Mouse (Mus musculus) granulocyte monocyte progenitor cell, adult 5-6 weeks (primary cell): ENCODE measurements around the gene Hs3st6. TPM values are rescaled to one million over a fixed set of nuclear protein-coding genes. Genes with fewer than 3 reads are reported as not detected.

Source experiments
- ATAC-seq: replicated peaks from 2 replicates; pipeline ENCODE4 v1.8.0; 2016; ENCODE audit warnings: mild to moderate bottlenecking, moderate TSS enrichment, inconsistent platforms; ENCODE audit not compliant: poor library complexity, severe bottlenecking
- total RNA-seq, 2 experiments: library from RNA; stranded (forward) in 1 of 2; stranded (reverse) in 1 of 2; fragments of 200-712, 200-1000 nt in 1 of 2; fragments of >200 nt in 1 of 2; fragmentation: Nextera tagmentation in 1 of 2; gene quantifications; 2 replicates each; pipeline ENCODE4 v1.2.3; 2014 to 2017

The Hs3st6 gene
- total RNA-seq, 2 experiments from 2014 or later, result not detected

DNA sequence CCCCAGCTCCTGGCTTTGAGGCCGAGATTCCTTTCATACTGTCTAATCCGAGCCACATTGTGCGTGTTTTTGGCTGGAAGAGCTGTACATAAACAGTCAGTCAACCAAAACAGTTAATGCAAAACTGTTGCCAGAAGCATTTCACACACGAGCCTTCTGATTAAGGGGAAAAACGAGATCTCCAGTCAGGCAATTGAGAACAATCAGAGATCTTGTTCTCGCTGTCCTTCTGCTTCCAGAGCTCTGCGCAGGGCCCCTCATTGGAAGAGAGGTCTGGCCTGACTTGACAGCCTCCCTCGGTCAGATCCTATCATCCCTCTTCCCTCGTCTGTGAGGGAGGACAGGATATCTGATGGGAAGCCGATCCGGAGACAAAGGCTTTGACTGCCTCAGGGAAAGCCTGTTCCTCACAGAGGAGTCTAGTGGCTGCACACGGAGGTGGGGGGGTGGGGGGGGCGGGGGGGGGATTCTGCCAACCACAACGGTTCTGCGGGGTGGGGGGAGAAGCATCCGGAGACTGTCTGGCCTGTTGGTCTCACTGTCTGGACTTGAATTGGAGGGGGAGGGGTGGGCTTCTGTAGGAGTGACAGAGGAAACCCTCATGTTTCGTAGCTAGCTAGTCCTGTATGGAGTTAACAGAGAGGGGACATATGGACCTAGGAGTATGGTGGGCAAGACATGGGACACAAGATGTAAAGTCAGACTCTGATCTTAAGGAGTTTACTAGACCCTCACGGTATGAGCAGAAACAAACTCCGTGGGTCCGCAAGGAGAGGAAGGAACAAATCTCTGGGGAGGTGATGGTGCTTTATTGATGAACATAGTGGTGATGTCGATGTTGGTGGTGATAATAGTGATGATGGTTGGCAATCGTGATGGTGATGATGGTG is 12.5 kb downstream of the Hs3st6 start:
- no peak for ATAC-seq

DNA sequence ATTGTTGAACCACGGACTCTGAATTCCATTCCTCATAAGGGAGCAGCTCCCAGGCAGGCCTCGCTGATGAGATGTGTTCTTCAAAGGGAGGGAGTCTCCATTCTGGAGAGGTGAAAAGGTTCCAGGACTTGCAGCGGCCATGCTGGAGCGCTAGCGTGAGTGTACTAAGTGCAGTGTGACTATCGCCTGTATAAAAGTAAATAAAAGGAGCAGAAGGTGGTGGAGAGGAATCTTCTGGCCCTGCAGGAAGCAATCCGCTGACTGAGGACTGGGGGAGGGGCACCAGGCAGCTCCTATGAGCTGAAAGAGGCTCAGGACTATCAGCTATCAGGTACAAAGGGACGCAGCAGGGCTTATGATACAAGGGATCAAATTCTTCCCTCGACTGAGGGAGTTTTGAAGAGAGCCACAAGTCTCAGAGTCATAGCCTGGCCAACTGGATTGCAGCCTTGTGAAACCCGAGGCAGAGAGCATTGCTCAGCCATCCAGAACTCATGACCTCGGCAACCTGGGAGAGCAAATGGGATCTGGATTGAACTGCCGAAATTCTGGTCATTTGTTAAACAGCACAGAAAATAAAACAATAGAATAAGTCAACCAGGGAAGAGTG is 13.6 kb downstream of the Hs3st6 start:
- no peak for ATAC-seq

DNA sequence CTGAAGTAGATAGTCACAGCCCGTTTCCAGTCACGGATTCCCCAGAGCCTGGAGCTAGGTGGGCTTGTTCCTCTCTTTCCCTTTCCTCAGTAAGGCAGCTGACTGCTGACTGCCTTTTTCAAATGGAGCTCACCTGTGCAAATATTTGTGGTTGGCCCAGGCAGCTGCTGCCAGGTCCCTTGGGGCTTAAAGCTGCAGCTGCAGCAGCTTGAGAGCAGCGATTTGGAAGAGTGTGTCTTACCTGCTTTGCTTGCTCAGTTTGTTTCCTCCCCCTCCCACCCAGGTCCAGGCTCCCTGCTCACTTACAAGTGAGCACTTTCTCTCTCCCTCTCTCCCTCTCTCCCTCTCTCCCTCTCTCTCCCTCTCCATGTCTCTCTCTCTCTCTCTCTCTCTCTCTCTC is 16.4 kb downstream of the Hs3st6 start:
- no peak for ATAC-seq

DNA sequence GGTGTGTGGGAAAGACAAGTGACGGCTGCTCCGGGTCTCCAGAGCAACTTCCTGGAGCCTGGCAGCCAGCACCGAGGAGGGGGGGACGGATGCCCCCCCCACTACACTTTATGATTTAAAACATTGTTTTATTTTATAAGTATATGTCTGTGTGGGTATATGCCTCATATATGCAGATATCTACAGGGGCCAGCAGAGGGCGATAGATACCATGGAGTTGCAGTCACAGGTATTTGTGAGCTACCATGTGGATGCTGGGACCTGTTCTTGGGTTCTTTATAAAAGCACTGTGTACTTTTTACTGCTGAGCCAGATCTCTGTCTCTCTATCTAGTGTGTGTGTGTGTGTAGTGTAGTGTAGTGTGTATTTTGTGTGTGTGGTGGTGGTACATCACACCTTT is 20.5 kb downstream of the Hs3st6 start:
- ATAC-seq, result no peak; the same call in 1 of the 2 replicates

DNA sequence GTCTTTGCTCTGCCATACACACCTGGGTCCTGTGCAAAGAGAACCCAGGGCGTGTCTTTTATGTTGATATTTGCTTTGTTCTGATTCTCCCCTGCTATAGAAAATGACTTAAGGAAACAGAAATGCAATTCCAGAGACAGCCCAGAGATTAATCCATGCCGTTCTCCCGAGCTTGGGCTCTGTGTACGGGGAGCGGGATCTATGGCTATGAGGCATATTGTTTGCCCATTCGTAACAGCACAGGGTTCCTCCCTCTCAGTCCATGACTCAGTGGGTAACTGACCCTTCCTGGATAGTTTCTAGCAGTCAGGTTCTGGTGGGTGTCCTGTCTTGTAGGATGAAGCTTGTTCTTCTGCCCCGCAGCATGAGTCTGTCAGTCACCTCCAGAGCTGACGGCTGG is 22.4 kb downstream of the Hs3st6 start:
- no peak for ATAC-seq

DNA sequence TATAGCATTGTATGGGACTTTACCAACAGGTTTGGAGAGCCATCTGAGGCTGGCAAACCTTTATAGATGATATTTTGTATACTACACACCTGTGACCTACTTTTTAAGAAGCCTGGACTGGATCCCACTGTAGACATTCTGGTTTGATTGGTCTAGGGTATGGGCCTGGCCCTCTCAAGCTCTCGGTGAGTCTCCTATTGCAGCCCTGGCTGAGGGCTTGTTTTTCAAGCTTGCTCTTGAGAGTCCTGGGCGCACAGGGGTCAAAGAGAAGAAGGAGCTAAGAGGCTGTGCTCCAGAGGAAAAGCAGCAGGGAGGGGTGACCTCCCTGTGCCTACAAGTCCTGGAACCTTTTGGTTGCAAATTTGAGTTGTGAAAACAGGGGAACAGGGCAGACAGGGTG is 24.3 kb downstream of the Hs3st6 start:
- ATAC-seq, result no peak

DNA sequence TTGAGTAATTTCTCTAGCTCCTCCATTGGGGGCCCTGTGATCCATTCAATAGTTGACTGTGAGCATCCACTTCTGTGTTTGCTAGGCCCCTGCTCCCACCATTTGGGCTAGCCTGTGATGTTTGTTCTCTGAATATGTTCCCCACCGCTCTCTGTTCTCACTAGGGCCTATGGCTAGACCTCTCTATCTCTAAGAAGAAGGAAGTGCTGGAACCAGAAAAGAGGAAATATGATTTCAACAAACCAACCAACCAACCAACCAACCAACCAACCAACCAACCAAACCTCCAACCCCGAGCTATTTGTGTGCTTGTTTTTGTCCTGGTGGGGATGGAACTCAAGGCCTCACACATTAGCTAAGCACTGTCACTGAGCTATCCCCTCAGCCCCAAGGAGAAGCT is 28.0 kb downstream of the Hs3st6 start:
- peak; percentile 68 for ATAC-seq

DNA sequence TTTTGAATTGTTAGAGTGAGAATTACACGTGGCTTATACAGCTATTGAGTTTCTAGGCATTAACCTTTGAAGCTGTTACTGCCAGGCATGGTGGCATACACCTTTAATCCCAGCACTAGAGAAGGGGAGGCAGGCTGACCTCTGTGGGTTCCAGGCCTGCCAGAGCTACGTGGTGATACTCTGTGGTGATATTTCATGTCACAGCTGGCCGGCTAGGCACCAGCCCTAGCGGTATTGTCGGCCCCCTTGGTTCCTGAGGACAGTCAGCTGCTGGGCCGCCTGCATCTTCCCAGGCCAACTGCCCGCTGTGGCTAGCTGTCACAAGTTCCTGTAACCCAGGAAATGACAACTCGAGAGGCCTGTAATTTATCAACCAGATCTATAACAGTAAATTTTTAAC is 39.4 kb downstream of the Hs3st6 start:
- ATAC-seq, result no peak; the same call in 1 of the 2 replicates

DNA sequence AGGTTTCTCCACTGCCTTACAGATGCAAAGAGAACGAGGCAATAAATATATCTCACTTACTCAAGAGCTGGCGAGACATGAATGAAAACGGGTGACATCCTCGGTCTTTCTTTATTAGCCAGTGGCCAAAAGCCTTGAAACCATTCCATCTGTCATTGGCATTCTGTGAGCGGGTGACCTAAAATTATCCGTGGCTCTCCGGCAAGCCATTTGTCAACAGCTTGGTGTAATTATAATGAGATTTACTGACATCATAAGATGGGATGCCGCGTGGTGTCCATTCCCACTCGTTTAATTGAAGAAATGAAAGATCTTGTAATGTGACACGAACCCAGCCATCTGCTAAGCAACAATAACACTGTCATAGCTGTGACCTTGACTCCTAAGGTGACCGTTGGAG is 42.0 kb downstream of the Hs3st6 start:
- no peak for ATAC-seq

DNA sequence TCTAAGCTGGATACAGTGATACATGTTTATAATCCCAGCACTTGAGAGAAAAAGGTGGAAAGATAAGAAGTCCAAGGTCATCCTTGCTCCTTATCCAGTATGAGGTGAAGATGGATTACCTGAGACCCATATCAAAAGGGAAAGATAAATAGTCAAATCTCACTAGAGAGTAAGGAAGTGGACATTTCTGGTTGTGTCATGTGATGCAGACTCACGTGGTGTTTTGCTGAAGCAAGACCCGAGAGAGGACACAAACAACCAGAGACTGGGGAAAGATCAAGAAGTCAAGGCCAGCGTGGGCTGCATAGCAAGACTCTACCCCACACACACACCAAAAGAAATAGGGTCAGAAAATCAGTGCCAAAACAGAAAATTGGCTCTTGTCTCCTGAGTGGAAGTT is 44.2 kb downstream of the Hs3st6 start:
- ATAC-seq, result no peak

DNA sequence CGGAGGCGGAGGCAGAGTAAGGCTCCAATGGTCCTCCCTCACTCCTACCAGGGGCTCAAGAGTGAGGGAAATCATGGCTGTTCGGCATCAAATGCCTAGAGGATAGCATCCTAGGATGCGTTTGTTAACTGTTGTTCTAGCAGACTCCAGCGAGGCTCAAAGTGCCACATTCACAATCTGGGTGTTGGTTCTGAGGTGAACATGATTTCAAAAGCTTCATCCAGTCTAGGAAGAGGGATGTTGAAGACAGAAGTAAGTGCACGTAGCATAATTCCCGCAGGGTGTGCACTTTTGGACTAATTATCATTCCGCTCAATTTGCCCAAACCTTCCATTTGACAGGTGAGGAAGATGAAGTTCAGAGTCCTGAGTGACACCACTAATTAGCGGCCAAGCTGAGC is 45.4 kb downstream of the Hs3st6 start:
- ATAC-seq, result no peak

DNA sequence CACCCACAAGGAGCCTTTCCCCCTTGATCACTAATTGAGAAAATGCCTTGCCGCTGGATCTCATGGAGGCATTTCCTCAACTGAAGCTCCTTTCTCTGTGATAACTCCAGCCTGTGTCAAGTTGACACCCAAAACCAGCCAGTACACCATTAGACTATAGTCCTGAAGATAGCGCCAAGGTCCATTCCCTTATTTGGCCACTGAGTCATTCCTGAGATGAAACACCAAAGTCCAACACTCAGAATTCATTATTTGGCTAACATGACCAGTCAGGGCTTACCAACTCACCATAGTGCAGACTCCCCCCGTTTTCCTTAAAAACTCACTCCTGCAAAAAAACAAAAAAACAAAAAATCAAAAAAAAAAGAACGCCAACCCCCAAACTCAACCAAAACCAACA is 46.7 kb downstream of the Hs3st6 start:
- no peak for ATAC-seq

DNA sequence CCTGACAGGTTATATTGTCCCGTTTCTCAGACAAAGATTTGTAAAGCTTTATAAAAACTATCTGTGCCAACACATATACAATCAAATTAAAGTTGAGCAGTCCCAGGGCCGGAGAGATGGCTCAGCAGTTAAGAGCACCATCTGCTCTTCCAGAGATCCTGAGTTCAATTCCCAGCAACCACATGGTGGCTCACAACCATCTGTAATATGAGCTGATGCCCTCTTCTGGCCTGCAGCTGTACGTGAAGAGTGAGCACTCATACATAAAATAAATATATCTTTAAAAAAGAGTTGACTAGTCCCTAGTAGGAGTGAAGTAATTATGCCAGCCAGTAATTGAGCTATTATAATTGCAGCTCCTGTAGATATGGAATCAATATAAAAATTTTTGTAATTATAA is 47.7 kb downstream of the Hs3st6 start:
- no peak for ATAC-seq

DNA sequence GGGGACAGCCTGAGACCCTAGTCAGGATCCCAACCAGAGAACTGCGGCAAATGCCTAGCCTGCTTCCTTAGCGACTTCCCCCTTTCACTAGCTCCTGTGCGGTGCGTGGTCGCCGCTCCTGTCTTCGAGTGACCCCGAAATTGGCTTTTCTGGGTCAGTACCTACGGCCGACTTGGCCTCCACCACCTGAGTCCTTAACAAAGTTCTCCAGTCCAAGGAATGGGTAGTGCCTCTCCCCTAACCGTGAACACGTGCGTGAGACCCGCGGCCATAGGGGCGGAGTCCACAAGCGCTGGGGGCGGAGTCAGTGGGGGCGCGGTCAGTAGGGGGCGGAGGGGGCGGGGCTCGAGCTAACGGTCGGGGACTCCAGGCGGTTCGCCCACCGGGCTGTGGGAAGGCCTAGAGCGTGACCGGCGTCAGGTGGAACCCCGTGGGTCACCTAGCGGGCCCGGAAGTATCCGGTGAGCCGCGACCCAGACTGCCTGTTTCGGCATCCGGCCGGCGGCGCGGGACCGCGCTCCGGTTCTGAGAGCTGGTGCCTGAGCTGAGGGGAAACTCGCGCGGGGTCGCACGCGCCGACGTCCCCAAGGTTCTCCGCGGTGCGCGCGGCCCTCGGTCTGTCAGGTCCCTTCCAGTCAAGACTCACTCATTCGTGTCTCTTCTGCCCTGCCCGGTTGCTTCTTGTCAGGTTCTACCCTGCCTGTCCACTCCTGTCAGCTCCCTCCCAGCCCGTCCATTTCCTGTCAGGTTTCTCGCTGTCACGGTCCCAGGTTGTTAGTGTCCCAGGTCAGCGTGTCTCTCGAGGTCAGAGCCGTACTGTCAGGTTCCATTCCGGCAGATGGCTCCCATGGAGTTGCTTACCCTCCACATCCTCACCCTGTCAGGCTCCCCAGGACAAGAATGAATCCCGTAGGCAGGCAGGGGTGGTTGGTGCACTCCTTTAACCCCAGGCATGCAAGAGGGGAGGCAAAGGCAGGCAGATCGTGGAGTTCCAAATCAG is 51.5 kb downstream of the Hs3st6 start, which contains the start of gene Meiob:
Gene Meiob, plus strand, starts transcription at position 338 of the 1,000 bp plus-strand sequence.
- ATAC-seq, result peak; percentile 94

Other genes starting within 250 kb of the Hs3st6 start
- 83.9 and 102 TPM in 2 replicates for gene Traf7, start 225.1 kb upstream of the Hs3st6 start, total RNA-seq (2014; fragmentation: Nextera tagmentation)
- gene Traf7, start 225.1 kb upstream of the Hs3st6 start, total RNA-seq (2017), result 61.5 and 104 TPM in 2 replicates
- gene Rab26, start 218.8 kb upstream of the Hs3st6 start, total RNA-seq (2014; fragmentation: Nextera tagmentation), result 0.77 TPM in 1 of 2 replicates, not detected in the other
- 1.1 TPM in 1 of 2 replicates, not detected in the other for gene Rab26, start 218.8 kb upstream of the Hs3st6 start, total RNA-seq (2017)
- gene Pkd1, start 203.2 kb upstream of the Hs3st6 start, total RNA-seq (2014; fragmentation: Nextera tagmentation), result 18.9 and 19.0 TPM in 2 replicates
- gene Pkd1, start 203.2 kb upstream of the Hs3st6 start, total RNA-seq (2017), result 5.9 and 9.1 TPM in 2 replicates
- gene Tsc2, start 120.4 kb upstream of the Hs3st6 start, total RNA-seq (2014; fragmentation: Nextera tagmentation), result 61.9 and 83.7 TPM in 2 replicates
- 25.1 and 41.3 TPM in 2 replicates for gene Tsc2, start 120.4 kb upstream of the Hs3st6 start, total RNA-seq (2017)
- 7.1 and 15.7 TPM in 2 replicates for gene Nthl1, start 120.3 kb upstream of the Hs3st6 start, total RNA-seq (2014; fragmentation: Nextera tagmentation)
- gene Nthl1, start 120.3 kb upstream of the Hs3st6 start, total RNA-seq (2017), result 11.8 and 13.7 TPM in 2 replicates
- 0.45 and 1.0 TPM in 2 replicates for gene Slc9a3r2, start 102.7 kb upstream of the Hs3st6 start, total RNA-seq (2014; fragmentation: Nextera tagmentation)
- 1.8 and 3.0 TPM in 2 replicates for gene Slc9a3r2, start 102.7 kb upstream of the Hs3st6 start, total RNA-seq (2017)
- not detected in 2 replicates for gene Npw, start 94.5 kb upstream of the Hs3st6 start, total RNA-seq (2014; fragmentation: Nextera tagmentation)
- 0.82 TPM in 1 of 2 replicates, not detected in the other for gene Npw, start 94.5 kb upstream of the Hs3st6 start, total RNA-seq (2017)
- gene Zfp598, start 83.3 kb upstream of the Hs3st6 start, total RNA-seq (2014; fragmentation: Nextera tagmentation), result 18.2 and 40.4 TPM in 2 replicates
- 16.1 and 17.8 TPM in 2 replicates for gene Zfp598, start 83.3 kb upstream of the Hs3st6 start, total RNA-seq (2017)
- gene Syngr3, start 63.0 kb upstream of the Hs3st6 start, total RNA-seq (2014; fragmentation: Nextera tagmentation), result not detected in 2 replicates
- not detected in 2 replicates for gene Syngr3, start 63.0 kb upstream of the Hs3st6 start, total RNA-seq (2017)
- gene Gfer, start 56.8 kb upstream of the Hs3st6 start, total RNA-seq (2014; fragmentation: Nextera tagmentation), result 28.9 and 33.2 TPM in 2 replicates
- 45.1 and 64.0 TPM in 2 replicates for gene Gfer, start 56.8 kb upstream of the Hs3st6 start, total RNA-seq (2017)
- 1.4 TPM in 1 of 2 replicates, not detected in the other for gene Noxo1, start 56.8 kb upstream of the Hs3st6 start, total RNA-seq (2014; fragmentation: Nextera tagmentation)
- gene Noxo1, start 56.8 kb upstream of the Hs3st6 start, total RNA-seq (2017), result 0.60 and 2.1 TPM in 2 replicates
- 39.5 and 44.5 TPM in 2 replicates for gene Tbl3, start 45.3 kb upstream of the Hs3st6 start, total RNA-seq (2014; fragmentation: Nextera tagmentation)
- 44.1 and 54.9 TPM in 2 replicates for gene Tbl3, start 45.3 kb upstream of the Hs3st6 start, total RNA-seq (2017)
- gene Rnf151, start 34.9 kb upstream of the Hs3st6 start, total RNA-seq (2014; fragmentation: Nextera tagmentation), result 1.2 TPM in 1 of 2 replicates, not detected in the other
- not detected in 2 replicates for gene Rnf151, start 34.9 kb upstream of the Hs3st6 start, total RNA-seq (2017)
- 4,639 and 4,919 TPM in 2 replicates for gene Rps2, start 34.9 kb upstream of the Hs3st6 start, total RNA-seq (2014; fragmentation: Nextera tagmentation)
- 1,990 and 2,495 TPM in 2 replicates for gene Rps2, start 34.9 kb upstream of the Hs3st6 start, total RNA-seq (2017)
- 247 and 248 TPM in 2 replicates for gene Ndufb10, start 28.5 kb upstream of the Hs3st6 start, total RNA-seq (2014; fragmentation: Nextera tagmentation)
- 237 and 286 TPM in 2 replicates for gene Ndufb10, start 28.5 kb upstream of the Hs3st6 start, total RNA-seq (2017)
- 0.73 TPM in 1 of 2 replicates, not detected in the other for gene Rpl3l, start 25.2 kb upstream of the Hs3st6 start, total RNA-seq (2014; fragmentation: Nextera tagmentation)
- gene Rpl3l, start 25.2 kb upstream of the Hs3st6 start, total RNA-seq (2017), result 0.52 TPM in 1 of 2 replicates, not detected in the other
- 255 and 331 TPM in 2 replicates for gene Msrb1, start 16.3 kb upstream of the Hs3st6 start, total RNA-seq (2014; fragmentation: Nextera tagmentation)
- 160 and 195 TPM in 2 replicates for gene Msrb1, start 16.3 kb upstream of the Hs3st6 start, total RNA-seq (2017)
- not detected in 2 replicates for gene Meiob, start 51.3 kb downstream of the Hs3st6 start, total RNA-seq (2014; fragmentation: Nextera tagmentation)
- not detected in 2 replicates for gene Meiob, start 51.3 kb downstream of the Hs3st6 start, total RNA-seq (2017)
- 35.3 and 46.1 TPM in 2 replicates for gene Hagh, start 87.2 kb downstream of the Hs3st6 start, total RNA-seq (2014; fragmentation: Nextera tagmentation)
- 18.2 and 45.8 TPM in 2 replicates for gene Hagh, start 87.2 kb downstream of the Hs3st6 start, total RNA-seq (2017)
- 13.7 and 15.1 TPM in 2 replicates for gene Fahd1, start 97.4 kb downstream of the Hs3st6 start, total RNA-seq (2014; fragmentation: Nextera tagmentation)
- gene Fahd1, start 97.4 kb downstream of the Hs3st6 start, total RNA-seq (2017), result 11.4 and 14.3 TPM in 2 replicates
- gene Igfals, start 113.0 kb downstream of the Hs3st6 start, total RNA-seq (2014; fragmentation: Nextera tagmentation), result not detected in 2 replicates
- gene Igfals, start 113.0 kb downstream of the Hs3st6 start, total RNA-seq (2017), result not detected in 2 replicates
- 103 and 108 TPM in 2 replicates for gene Nubp2, start 133.4 kb downstream of the Hs3st6 start, total RNA-seq (2014; fragmentation: Nextera tagmentation)
- gene Nubp2, start 133.4 kb downstream of the Hs3st6 start, total RNA-seq (2017), result 42.8 and 48.2 TPM in 2 replicates
- 15.7 and 29.3 TPM in 2 replicates for gene Spsb3, start 133.7 kb downstream of the Hs3st6 start, total RNA-seq (2014; fragmentation: Nextera tagmentation)
- gene Spsb3, start 133.7 kb downstream of the Hs3st6 start, total RNA-seq (2017), result 10.4 and 15.8 TPM in 2 replicates
- 8.9 and 15.1 TPM in 2 replicates for gene Eme2, start 142.1 kb downstream of the Hs3st6 start, total RNA-seq (2014; fragmentation: Nextera tagmentation)
- 12.5 and 14.9 TPM in 2 replicates for gene Eme2, start 142.1 kb downstream of the Hs3st6 start, total RNA-seq (2017)
- gene Mrps34, start 142.1 kb downstream of the Hs3st6 start, total RNA-seq (2014; fragmentation: Nextera tagmentation), result 62.0 and 75.0 TPM in 2 replicates
- 36.7 and 41.9 TPM in 2 replicates for gene Mrps34, start 142.1 kb downstream of the Hs3st6 start, total RNA-seq (2017)
- 18.8 and 22.9 TPM in 2 replicates for gene Nme3, start 143.5 kb downstream of the Hs3st6 start, total RNA-seq (2014; fragmentation: Nextera tagmentation)
- 21.2 and 27.1 TPM in 2 replicates for gene Nme3, start 143.5 kb downstream of the Hs3st6 start, total RNA-seq (2017)
- gene Mapk8ip3, start 184.0 kb downstream of the Hs3st6 start, total RNA-seq (2014; fragmentation: Nextera tagmentation), result 49.0 and 84.5 TPM in 2 replicates
- gene Mapk8ip3, start 184.0 kb downstream of the Hs3st6 start, total RNA-seq (2017), result 18.2 and 21.0 TPM in 2 replicates
- gene Jpt2, start 207.7 kb downstream of the Hs3st6 start, total RNA-seq (2014; fragmentation: Nextera tagmentation), result 109 and 130 TPM in 2 replicates
- gene Jpt2, start 207.7 kb downstream of the Hs3st6 start, total RNA-seq (2017), result 104 and 114 TPM in 2 replicates